ENCODE assay signal across 35 mouse cellular contexts in the genomic region with DNA sequence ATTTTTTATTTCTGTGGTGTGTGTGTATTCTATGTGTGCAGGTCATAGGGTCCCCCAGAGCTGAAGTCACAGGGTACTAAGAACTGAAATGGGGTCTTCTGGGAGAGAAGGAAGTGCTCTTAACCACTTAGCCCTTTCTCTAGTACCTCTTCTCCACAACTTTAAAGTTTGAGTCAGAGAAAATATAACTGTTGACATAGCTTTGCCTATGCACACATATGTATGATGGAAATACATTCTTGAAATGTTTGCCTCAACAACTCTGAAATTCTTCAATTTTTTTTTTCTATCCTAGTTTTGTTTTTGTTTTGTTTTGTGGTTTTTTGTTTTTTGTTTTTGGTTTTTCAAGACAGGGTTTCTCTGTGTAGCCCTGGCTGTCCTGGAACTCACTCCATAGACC.
"Had no signal": no experiment of that assay in that cellular context is flagged by ENCODE, and none has a peak within 500 bp of the region (broad histone marks: within the 10 kb centered on the region; RNA-seq: fewer than 3 reads in every experiment).

No protein-coding gene starts in this region.

- ATAC-seq: hindbrain, embryonic 16.5 days; hindbrain, postnatal 0 days; inflammation-experienced regulatory T-cells, adult 6 months; intestine, embryonic 15.5 days; intestine, embryonic 16.5 days; intestine, postnatal 0 days had no signal

- H3K4me2 ChIP-seq: heart, embryonic 11.5 days; heart, embryonic 12.5 days; heart, embryonic 13.5 days; heart, embryonic 15.5 days; hindbrain, embryonic 12.5 days; hindbrain, embryonic 13.5 days; hindbrain, embryonic 14.5 days; hindbrain, embryonic 15.5 days; intestine, embryonic 15.5 days; kidney, embryonic 15.5 days had no signal

- H3K27me3 ChIP-seq: heart, embryonic 12.5 days; heart, embryonic 13.5 days; heart, embryonic 15.5 days; hindbrain, embryonic 12.5 days; hindbrain, embryonic 13.5 days; hindbrain, embryonic 15.5 days; intestine, embryonic 15.5 days; kidney, embryonic 15.5 days had no signal

- H3K4me1 ChIP-seq: heart, embryonic 10.5 days; heart, embryonic 12.5 days; heart, embryonic 13.5 days; heart, embryonic 15.5 days; hindbrain, embryonic 10.5 days; hindbrain, embryonic 12.5 days; hindbrain, embryonic 13.5 days; hindbrain, embryonic 15.5 days; intestine, embryonic 15.5 days; kidney, embryonic 15.5 days had no signal

- DNase-seq: heart, postnatal 10 days; heart, postnatal 14 days; heart, postnatal 36 days; heart, postnatal 4 days; kidney, adult 11 months; kidney, adult 18-20 months; kidney, adult 2 months; kidney, adult 8-10 months; kidney, adult 9 months; kidney, postnatal 10 days; kidney, postnatal 14 days; kidney, postnatal 25 days; kidney, postnatal 36 days; kidney, postnatal 4 days; layer of hippocampus, adult 9-11 months; layer of hippocampus, postnatal 36 days had no signal

- H3K4me3 ChIP-seq: heart, embryonic 10.5 days; heart, embryonic 12.5 days; heart, embryonic 13.5 days; heart, embryonic 15.5 days; hindbrain, embryonic 10.5 days; hindbrain, embryonic 12.5 days; hindbrain, embryonic 13.5 days; hindbrain, embryonic 15.5 days; intestine, embryonic 15.5 days; kidney, embryonic 15.5 days; layer of hippocampus, adult 2 months had no signal

- H3K9ac ChIP-seq: heart, embryonic 12.5 days; heart, embryonic 13.5 days; heart, embryonic 15.5 days; hindbrain, embryonic 12.5 days; hindbrain, embryonic 13.5 days; hindbrain, embryonic 14.5 days; hindbrain, embryonic 15.5 days; intestine, embryonic 15.5 days; kidney, embryonic 15.5 days had no signal

- H3K9me3 ChIP-seq: heart, embryonic 10.5 days; heart, embryonic 12.5 days; heart, embryonic 13.5 days; heart, embryonic 15.5 days; hindbrain, embryonic 10.5 days; hindbrain, embryonic 12.5 days; hindbrain, embryonic 13.5 days; hindbrain, embryonic 15.5 days; intestine, embryonic 15.5 days; kidney, embryonic 15.5 days had no signal

- H3K27ac ChIP-seq: heart, embryonic 10.5 days; heart, embryonic 13.5 days; heart, embryonic 15.5 days; hindbrain, embryonic 10.5 days; hindbrain, embryonic 12.5 days; hindbrain, embryonic 13.5 days; hindbrain, embryonic 14.5 days; hindbrain, embryonic 15.5 days; hindbrain, postnatal 0 days; intestine, embryonic 15.5 days; kidney, embryonic 15.5 days; kidney, postnatal 0 days; layer of hippocampus, adult 2 months had no signal
